Mouse (Mus musculus): Measurements from ENCODE around the gene Cd72.

The Cd72 gene

DNA sequence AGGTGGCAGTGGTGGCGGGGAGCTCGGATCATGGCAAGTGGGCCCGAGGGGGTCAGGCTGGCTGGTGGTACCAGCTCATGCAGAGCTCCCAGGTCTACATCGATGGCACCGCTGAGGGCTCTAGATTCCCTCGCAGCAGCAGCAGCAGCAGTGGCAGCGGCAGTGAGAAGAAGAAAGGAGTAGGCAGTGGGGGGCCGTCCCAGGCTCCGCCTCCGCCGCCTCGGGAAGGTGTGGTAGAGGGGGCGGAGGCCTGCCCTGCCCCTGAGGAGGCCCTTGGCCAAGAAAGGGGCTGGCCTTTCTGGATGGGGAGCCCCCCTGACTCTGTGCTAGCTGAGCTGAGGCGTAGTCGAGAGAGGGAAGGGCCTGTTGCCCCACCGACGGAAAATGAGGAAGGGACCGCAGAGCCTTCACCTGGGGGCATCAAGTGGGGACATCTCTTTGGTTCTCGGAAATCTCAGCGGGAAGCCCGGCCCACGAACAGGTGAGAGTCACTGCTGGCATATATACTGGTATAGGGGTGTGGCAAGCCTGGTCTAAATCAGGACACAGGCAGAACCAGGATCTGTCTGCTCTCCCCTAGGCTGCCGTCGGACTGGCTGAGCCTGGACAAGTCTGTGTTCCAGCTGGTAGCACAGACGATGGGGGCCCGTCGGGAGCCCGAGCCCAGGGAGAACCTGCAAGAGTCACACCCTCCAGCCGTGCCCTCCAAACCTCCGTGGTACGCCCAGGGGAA lies 28.6 kb downstream of the Cd72 start:
- DNase-seq: peak in 1 of 2 experiments; percentile 26

DNA sequence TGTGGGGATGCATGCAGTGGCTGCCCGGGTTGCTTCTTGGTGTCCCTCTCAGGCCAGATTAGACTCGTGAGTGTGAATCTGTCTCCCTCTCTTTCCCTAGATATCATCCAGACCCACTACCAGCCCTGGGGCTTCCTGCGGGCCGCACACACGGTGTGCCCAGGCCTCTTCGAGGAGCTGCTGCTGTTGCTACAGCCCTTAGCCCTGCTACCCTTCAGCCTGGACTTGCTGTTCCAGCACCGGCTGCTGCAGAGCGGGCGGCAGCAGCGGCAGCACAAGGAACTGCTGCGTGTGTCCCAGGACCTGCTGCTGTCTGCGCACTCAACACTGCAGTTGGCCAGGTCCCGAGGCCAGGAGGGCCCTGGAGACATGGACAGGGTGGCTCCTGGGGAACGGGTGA lies 29.2 kb downstream of the Cd72 start:
- no peak for DNase-seq

DNA sequence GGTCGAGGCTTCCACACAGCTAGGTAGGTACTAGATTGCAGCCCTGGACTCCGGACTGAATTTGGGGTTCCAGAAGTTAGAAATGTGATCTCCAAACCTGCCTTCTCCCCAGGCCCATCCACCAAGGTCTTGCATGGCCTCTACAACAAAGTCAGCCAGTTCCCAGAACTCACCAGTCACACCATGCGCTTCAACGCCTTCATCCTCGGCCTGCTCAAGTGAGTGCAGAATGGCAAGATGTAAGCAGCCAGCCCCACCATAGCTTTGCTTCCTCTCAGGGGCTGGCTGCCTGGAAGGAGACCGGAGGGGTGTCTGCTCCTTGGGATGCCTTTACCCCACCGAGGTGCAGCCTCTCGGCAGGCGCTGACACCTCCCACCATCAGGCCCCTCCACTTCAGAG lies 30.4 kb downstream of the Cd72 start:
- DNase-seq: no peak

DNA sequence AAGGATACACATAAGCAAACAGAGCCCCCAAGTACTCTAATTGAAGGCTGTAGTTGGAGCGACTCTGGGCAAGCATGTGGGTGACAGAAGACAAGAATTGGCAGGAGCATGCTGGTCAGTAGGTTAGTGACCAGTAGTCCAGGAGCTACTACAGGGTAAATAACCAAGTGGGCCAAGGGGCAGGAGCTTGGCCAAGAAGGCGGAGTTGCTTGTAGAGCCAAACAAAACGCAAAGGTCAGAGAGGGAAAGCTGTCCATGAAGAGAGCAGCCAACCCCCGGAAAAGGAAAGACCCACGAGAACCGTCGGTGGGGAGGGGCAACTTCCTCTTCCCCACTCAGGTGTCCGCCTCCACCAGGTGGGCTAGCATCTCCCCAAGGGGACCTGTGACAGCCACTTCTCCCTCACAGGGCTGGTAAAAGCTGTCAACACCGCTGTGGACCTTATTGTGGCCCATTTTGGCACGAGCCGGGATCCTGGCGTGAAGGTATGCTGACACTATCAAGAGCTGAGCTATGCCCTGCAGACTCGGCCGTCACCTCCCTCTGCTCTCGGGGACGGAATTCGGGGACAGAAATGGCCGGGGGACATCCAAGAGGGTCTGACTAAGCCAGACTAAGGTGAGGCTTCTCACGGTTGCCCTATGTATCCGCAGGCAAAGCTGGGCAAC lies 31.0 kb downstream of the Cd72 start:
- no peak for DNase-seq

DNA sequence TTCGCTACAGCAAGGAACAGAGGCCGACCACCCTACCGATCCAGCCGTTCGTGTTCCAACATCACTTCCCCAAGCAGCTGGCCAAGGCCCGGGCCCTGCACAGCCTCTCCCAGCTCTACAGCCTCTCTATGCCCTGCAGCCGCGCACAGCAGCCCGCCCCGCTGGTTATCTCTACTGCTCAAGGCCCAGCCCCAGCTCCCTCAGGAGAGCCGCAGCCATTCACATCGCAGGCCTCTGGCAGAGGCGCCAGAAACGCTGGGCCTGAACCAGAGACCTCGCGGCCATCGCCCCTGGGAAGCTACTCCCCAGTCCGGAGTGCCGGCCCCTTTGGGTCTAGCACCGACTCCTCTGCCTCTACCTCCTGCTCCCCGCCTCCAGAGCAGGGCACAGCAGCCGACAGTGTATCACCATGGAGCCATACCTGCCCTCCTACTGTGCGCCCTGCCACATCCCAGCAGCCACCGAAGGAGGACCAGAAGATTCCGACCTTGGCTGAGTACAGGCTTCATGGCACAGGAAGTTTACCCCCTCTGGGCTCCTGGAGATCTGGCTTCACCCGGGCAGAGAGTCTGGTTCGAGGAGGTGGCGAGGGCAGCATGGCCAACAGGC lies 32.7 kb downstream of the Cd72 start:
- DNase-seq: no peak

DNA sequence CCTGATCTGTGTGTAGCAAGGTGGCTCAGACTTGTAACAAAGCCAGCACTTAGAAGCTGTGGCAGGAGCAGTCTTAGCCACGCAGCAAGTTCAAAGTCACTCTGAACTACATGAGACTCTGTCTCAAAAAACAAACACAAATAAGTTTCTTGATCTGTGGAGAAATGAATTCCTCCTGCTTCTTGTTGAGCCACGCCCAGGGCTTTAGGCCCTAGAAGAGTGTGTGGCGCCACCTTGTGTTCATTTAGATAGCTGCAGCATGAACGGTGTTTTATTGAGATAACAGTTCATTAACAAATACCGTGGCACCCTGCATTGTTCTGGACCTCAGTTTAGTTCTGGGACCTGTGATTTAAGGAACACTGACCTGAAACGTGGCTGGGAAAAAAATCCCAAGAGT lies 34.1 kb downstream of the Cd72 start:
- peak in 1 of 2 experiments; percentile 33 for DNase-seq

DNA sequence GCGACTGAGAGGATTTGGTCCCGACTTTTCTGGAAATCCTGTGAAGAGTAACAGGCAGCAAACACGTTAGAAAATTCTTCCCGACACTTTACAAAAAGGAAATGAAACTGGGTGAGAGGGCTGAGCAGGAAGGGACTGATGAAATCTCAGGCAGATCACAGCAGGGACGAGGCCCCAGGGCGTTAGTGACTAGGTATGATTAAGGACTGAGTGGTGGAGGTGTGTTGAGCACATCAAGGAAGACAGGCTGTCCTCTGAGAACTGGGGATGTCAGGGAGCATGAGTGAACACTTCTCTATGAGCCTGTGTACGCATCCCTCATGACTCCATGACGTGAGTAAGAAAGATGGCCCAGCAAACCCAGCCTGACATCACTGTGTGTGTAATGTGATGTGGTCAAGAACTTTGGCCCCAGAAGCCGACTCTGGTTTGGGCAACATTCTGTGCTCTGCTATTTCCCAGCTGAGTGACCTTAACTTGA lies 34.6 kb downstream of the Cd72 start:
- no peak for DNase-seq

DNA sequence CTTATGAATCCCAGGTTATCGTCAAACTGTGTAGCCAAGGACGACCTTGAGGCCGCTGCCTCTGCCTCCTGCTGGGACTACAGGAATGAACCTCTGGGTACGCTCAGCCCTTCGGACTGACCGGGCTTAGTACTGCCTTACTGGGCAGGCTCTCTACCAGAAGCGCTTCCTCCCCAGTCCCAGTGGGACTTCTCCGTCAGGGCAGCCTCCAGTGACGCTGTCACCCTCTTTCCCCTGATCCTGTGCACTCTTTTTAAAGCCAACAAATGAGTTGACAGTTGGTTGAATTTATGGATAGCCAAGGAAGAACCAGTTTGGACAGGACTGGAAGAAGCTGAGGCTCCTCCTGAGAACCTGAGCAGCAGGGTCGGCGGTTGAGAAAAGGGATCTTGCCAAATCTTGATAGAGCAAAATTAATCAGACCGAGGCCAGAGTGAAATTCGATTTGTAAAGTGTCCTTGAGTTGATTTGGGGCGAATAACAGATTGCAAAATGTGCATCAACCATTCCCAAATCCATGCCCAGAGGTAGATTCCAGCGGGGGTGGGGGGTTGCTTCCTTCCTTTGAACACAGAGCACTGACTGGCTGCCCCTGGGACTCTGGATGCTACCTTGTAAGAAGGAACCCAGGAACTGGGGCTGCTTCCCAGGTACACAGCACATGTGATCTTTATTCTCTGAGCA lies 35.3 kb downstream of the Cd72 start:
- DNase-seq: no peak

DNA sequence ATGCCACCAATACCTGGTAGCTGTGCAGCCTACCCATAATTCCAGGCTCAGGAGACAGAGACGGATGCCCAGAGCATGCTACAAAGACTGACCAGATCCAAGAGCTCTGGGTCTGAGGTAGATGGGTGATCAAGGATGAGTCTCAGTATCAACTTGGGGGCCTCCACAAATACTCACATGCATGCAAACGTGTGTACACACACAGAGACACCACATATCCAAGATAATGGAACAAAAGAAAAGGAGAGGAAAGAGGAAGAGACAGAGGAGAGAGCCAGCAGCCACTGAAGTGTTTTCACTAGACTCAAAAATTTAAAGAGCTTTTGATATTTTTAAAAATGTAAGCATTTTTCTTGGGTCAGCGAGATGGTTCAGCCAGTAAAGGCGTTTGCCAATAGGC lies 36.0 kb downstream of the Cd72 start:
- no peak for DNase-seq

DNA sequence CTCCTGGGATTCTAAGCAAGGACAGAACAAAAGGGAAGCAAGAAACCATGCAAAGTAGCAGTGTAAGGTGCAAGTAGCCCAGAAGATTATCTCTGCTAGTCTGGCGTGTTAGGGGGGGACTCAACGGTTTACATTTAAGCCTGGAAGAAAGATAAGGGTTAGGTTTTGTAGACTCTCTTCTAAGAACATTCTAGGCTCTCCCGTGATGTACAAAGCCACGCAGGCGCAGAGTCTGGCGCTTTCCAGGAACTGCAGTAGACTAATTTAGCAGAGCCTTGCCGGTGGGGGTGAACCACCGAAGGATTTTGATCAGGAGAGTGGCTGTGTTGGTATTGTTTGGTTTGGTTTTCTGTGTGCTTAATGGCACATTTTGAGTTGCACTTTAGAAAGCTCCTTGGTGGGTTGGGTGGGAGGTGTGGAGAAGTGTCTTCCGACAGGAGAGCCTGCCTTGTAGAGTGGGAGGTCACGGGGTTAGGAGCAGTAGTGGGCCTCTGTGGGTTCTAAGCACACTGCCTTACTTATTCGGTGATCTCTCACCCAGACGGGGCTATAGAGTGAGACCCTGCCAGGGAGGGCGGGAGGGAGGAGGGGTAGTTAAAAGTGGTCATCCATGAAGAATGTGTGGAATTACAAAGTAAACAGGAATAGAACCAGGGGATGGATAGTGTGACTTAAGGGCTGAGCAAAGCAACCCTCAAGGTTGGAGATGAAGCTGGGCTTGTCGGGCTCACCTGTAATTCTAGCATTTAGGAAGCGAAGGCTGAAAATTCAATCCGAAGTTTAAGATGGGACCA lies 37.0 kb downstream of the Cd72 start:
- no peak for DNase-seq

DNA sequence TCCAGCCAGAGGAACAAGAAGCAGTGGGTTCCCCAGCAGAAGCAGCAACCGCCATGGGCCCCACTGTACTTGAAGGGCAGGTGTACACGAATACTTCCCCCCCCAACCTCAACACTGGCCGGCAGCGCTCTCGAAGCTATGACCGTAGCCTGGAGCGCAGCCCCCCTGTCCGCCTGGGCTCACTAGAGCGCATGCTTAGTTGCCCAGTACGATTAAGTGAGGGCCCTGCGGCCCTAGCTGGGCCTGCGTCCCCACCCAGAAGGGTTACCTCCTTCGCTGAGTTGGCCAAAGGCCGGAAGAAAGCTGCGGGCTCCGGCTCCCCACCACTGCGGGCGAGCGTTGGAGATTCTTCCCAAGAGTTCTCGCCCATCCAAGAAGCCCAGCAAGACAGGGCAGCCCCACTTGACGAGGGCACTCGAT lies 38.3 kb downstream of the Cd72 start:
- no peak for DNase-seq

DNA sequence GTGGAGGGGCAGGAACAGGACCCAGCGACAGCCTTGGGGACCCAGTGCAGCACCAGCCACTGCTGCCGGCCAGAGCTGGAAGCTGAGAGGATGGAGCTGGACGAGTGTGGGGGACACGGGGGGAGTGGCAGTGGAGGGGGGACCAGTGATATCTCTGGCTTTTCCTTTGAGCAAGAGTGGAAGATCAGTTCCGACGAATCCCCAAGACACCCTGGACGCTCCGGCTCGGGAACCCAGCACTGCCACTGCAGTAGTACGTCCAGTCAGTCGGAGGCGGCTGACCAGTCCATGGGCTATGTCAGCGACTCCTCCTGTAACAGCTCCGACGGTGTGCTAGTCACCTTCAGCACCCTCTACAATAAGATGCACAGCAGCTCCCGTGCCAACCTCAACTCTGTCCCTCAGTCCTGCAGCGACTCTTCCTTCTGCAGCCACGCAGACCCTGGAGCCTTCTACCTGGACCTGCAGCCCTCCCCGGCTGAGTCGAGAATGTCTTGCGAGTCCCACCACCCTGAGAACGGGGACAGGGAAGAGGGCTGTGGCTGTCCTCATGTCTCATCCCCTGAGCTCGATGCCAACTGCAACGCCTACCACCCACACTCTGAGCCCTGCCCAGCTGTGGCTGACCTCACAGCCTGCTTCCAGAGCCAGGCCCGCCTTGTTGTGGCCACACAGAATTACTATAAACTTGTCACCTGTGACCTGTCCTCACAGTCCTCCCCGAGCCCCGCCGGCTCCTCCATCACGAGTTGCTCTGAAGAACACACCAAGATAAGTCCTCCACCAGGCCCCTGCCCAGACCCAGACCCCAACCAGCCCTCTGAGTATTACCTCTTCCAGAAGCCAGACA lies 39.0 kb downstream of the Cd72 start:
- no peak for DNase-seq

DNA sequence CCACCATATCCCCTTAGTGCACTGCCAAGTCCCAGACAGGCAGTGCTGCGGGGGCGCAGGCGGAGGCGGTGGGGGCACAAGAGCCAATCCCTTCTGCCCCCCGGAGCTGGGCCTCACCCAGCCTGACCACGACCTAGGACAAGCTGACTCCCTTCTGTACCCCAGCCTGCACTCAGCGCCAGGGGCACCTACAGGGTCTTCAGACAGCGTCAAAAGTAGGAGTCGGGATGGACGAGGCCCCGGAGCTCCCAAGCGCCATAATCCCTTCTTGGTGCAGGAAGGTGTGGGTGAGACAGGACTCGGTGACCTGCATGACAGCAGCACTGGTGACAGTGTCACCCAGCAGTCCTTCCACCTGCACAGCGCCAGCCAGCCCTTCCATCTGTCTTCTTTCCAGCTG lies 39.7 kb downstream of the Cd72 start:
- no peak for DNase-seq

DNA sequence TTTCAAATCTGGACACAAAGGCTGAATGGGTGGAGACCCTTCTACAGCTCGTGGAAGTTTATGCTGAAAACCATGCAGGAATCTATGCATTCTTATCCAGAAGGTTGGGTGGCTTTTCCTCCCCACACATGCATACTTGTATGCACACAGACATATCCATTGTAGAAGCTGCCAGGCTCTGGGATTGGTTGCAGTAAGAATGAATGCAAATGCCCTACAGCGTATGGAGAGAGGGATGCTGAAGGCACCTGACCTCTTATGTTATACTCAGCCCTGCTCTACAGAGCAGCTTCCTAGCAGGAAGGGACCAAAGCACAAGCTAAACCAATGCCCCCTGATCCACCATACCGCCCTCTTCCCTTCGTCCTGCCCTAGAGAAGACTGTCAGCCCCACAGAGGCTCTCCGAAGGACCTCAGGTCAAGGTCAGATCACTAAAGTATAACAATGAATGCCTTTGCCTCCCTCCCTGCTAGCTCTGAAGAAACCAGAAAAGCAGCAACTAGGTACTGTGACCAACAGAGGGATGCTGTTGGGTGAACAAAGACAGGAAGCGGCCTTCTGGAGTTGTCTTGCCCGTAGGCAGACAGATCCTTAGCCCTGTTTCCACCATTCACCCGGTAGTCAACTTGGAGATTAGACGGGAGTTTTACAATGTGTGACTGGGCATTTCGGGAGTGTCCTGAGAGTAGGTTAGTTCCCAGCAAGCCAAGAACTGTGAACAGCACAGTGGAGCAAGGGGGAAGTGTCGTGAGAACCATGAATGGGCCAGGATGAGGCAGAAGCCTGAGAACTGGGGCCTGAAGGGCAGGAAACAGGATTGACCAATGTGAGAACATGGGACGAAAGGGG lies 47.1 kb downstream of the Cd72 start:
- DNase-seq: no peak

DNA sequence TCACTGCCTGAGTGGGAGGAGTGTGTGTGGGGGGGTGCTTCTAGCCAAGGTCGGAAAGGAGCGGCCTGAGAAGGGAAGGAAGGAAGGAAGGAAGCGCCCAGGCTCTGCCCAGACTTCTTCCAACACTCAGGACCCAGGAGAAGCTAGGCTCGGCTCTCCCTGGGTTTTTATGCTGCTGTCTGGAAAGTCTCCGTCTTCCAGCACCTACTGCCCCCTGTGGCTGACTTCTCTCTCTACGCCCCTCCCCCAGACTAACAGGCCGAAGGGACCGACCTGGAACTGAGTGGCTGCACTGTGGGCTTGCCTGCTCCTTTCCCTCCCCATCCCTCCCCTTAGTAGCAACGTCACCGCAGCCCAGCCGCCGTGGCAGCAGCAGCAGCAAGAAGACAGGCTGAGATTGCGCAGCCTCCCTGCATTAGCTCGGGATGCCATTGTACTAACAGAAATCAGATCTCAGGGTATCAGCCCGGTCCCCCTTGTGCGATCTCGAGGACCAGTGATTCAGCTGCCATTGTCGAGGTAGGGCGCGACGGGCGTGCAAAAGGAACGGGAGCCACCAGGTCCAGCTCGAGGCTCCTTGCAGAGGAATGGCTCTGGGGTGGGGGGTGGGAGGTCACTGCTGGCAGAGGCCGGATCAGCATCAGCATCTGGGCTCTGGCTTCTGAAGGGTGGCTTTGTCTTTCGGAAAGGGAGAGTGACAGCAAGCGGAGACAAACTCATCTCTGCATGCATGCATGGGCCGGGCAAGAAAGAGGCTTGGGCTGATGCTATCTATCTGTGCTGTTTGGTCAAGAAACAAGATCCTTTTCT lies 48.1 kb downstream of the Cd72 start:
- no peak for DNase-seq

DNA sequence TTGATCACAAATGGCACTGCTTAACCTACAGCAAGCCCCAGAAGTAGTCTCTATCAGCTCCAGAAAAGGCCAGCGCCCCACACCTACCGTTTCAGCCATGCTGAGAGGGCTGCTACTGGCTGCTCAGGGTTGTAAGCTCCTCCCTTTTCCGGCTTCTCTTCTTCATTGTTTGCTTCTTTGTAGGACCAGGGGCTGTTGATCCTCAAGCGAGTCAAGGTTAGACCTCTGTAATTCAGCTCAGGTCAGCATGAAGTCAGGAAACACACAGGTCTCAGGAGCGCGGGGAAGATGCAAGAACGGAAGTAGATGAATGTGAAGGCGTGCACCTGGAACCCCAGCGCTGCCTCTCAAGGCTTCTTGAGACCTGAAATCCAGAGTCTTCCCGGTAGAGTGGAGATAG lies 49.7 kb downstream of the Cd72 start:
- DNase-seq: no peak

DNA sequence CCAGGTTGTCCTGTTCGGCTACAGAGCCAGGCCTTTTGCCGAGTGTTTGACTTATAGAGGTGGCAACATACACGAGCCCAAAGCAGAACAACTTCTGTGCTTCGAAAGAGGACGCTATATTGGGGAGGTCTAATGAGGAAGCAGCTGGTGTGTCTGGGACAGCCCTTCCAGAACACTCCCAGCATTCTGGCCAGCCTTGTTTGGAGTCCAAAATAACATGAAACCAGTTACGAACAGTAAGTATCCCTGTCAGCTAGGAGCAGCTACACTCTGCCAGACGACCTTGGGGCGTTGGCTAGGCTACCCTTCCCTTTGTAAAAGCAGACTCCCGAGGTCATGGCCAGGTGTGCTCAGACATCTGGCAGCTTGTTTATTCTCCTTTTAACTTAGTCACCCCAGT lies 52.2 kb downstream of the Cd72 start:
- DNase-seq: no peak

DNA sequence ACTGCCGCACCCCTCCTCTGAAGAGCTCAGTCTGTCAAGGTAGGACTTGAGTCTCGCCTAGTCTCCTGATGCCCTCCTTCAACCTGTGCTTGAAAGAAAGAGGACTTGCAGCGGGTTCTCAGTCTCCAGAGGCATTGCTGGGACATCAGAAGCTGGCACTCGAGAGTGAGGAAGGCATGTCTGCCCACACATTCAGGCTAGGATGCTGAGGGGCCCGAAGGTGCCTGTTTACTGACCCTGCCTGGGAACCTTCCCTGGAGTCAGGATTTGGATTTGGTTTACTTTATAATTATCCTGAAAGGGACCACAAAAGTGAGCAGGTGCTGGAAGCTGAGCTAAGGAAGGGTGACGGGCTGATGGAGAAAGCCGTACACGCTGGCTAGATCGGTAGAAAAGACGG lies 52.9 kb downstream of the Cd72 start:
- no peak for DNase-seq

DNA sequence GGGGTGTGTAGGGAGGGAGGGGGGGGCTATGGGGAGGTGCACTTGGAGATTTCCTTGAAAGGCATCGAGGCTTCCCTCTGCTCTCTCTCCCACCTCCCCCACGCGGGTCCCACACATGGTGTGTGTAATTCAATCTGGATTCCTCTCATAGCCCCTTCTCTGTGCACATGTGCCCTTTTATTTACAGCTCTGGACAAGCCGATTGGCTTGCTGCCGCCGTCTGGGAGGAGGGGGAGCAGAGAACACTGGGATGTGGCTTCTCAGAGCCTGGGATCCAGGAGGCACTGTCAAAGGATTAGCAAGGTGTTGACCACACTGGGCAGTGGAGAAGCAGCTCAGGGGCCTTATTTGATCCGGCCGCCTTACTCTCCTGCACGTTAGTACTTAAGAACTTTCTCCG lies 53.5 kb downstream of the Cd72 start:
- no peak for DNase-seq

All from thymus, adult 18-20 months (tissue).